Mouse (Mus musculus): ENCODE data around the gene Celf2.
"Not testable (repeated sequence)": the region's sequence is repeated elsewhere in the genome, so short reads cannot be mapped to it uniquely, and the experiment has no call there.

Celf2 gene

DNA sequence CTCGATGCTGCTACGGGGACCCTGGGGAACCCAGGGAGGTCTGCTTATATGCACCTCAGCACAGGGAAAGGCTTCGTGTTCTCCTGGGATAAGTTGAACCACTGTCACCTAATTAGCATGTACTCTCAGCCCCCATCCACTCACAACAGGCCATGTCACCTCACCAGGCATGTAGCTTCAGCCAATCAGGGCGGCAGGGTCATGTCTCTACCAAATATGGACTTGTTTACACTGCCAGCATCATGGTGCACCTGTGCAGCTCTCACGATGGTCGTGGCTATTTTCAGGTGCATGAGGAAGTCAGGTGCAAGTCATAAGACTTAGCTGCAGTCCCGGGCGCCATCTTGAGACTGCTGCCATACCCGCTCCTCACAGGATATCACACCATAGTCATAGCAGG lies at the start of gene Celf2:
Celf2 (minus strand) TSS at position 101 of the 400 bp plus-strand sequence.
- not testable (repeated sequence) for DNase-seq (ENCODE audit: low spot score)

DNA sequence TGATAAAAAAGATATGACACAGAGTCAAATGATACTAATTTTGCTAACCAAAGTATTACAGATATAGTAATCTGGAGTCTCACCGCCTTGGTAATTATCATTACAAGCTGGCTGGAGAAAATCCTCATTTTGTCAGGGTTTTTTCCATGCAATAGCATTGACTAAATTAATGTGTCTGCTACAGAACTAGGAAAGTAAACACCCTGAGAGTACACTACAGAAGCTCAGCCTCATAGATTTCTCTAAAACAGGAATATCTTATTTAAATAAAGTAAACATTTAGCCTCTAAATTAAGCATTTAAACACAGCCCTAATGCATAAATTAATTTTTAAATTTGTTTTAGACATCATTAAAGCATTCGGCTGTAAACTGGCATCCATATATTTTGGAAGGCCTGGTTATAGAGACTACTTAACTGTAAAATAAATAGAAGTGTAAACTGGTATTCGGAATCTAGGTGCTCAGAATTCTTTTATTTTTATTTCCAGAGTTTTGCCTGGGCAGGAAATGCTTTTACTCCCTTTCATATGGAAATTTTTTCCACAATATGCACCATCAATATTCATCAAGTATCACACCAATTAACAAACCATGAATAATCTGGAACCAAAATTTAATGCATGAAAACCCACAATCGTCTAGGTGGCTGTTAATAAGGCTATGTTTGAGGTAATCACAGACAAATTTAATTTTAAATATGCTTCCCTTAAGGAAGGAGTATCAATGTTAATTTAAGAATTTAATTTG lies 46.0 kb upstream of the Celf2 start:
- DNase-seq (ENCODE audit: low spot score), result no peak

DNA sequence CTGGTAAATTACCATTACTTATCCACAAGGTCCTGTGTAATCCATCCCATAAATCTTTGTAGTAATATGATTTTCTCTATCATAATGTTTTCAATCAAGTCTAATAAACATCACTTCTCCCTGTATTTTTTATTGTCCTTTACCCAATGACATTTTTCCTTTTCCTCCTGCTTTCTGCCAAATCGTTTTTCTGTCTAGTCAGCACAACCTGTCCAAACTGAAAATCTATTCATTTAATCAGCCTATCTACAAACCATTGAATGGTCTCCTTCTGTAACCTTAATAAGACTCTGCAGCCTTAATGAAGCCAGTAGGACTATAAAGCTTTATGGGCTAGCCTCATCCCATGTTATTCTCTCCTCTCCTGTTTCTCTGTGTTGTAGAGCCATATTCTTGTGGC lies 45.2 kb upstream of the Celf2 start:
- no peak for DNase-seq (ENCODE audit: low spot score)

DNA sequence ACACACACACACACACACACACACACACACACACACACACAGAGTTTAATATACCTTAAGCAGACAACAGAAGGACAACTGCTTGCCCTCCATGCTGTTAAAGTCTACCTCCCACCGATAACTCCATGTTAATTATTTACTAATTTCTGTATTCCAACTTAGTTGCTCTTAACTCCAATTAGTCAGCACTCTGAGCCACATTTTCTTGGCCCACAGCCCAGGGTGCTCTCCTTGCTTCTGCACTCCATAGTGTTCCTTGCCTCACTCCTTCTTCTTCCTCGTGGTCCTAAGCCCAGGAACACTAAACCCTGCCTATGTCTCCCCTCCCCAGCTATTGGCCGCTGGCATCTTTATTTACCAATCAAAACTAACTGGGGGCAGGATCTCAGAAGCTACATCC lies 43.5 kb upstream of the Celf2 start:
- no peak for DNase-seq (ENCODE audit: low spot score)

DNA sequence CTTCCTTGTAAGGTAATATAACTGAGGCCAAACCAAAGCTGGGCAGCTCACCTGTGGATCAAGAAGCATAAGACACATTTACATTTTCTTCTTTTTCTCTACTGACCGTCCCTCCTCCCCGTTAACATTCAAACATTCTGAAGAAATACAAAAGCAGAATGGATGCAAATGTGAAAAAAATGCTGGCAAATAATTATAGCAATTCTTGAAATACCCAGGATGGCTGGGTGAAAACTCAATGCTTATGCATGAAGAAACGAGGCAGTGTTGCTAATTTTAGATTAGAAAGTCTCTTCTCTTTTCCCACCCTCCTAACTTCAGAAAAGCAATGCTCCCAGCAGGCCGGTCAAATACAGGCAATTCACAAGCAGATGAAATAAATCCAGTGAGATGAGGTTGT lies 39.5 kb upstream of the Celf2 start:
- no peak for DNase-seq (ENCODE audit: low spot score)

DNA sequence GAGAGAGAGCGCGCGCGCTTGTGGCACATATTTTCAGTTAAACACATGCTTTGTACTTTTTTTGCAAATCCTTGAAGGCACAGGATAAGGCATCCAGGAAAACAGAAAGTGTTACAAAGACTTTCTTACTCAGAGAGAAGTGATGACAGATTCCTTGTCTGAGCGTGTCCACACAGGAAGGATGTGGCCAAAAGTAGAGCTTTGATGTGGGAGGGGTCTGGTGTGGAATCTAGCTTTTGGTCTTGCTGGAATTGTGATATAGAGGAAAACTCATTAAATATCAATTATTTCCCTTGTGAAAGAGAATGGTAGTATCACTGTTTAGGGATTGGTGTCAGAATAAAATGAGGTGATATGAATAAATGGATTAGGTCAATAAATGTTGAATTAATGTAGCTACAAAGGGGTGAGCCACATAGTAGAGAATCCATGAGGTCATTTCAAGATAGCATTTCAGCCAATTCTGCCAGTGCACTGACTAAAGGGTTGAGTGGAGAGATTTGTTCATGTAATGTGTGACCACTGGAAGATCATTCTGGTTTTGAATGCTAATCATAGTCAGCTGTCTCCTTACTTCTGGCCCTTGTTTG lies 25.3 kb upstream of the Celf2 start:
- DNase-seq (ENCODE audit: low spot score), result no peak

DNA sequence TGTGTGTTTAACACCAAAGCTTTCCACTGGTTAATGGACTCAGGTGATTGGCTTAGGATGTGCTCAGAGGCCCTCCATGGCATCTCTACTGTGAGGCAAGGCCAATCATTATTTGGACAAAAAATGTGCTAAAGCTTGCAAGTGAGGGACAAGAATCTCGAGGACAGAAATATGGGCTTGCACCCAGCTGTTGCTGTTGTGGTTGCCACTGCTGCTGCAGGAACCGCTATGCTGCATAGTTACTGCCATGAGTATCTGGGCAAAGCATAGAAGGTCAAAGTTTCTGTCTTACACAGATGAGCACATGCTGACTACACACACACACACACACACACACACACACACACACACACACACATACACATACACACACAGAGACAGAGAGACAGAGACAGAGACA lies 24.8 kb upstream of the Celf2 start:
- no peak for DNase-seq (ENCODE audit: low spot score)

DNA sequence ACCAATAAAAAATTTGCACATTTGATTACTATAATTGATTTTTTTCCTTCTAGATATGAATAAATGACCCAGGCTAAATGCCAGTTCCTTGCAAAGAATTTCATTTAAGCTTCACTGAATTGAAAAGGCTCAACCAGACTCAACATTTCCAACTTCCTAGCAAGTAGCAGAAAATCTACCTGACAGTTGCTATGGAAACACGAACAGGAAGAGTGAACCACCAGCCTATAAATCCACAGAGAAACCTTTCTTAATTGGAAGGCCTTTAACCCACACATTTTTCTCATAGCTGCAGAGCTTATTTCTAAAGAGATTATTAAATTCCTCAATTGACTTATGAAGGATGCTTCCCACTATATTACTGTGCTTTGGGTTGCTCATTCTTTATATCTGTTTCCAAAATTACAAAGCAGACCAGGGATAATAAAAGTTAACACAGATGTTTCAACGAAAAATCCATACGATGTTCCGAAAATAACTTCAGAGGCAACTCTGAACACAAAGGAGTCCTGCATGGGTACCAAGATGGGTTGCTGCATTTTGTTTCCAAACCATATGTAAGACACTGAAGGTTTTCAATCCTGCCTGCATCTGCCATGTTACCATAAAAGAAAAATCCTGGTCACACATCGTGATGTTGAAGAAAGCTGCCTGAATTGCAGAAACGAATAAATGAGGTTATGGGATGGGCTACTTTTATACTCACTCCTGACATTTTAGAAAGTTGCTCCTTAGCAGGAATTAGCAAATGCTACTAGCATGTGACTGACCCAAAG lies 22.0 kb upstream of the Celf2 start:
- no peak for DNase-seq (ENCODE audit: low spot score)

DNA sequence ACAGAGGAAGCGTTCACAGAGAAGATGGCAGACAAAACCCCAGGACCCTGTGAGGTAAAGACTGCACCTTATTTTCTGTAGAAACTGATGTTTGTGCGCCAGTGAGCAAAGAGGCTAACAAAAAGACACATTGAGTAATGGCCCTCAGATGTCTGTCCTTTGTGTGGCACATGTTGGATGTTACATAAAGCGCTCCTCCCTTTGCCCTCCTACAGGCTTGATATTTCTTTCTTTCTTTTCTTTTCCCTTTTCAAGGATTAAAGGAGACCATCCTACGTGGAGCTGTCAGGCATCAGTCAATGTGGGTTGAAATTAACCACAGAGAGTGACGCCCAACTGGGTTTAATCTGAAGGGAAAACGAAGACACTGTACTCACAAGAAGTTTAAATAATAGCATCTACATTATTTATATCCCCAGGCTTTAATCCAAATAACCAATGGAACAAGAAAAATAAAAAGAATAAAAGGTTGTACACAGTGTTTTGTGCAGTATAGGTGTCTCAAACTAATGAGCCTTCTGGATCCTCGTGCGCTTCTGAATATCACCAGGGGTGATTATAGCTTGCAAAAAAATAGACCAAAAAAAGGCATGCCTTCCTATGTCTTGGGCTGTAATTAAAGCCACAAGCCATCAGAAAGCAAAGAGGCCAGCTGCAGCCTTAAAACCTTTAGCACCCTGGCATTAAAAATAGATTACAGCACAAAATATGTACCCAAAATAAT lies 21.3 kb upstream of the Celf2 start:
- no peak for DNase-seq (ENCODE audit: low spot score)

DNA sequence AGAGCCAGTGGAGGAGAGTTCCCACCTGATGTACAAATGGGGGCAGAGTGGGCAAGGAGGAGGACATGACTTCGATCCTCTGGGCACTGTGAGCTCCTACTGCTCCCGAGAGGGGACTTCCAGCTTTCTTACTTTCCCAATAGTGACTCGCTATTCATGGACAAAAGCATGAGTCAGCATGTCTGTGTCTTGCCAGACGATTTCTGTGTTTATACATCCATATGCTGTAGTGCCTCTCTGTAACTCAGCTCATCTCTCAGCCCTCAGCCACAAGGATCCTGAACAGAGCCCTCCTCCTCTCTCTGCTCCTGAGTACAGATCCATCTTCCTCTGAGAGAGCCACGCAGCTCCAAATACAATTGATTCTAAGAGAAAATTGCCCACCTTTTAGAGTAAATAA lies 20.3 kb upstream of the Celf2 start:
- DNase-seq (ENCODE audit: low spot score), result no peak

DNA sequence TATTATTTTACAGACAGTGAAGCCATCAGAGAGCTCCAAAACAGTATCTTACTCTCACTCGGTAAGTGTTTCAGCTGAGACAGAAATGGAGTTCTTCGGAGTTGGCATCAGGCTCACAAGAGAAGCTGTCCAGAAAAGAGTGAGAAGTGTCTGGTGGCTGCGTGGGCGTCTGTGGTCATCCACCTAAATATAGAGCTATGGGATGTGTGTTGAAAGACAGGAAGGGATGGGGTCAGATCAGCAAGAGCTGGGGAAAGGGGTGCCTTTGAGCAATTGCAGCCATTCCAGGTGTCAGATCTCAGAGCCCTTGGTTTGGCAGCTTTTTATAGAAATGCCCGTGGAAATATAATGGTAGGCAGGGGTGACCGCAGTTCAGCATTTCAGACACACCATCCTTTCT lies 17.3 kb upstream of the Celf2 start:
- DNase-seq (ENCODE audit: low spot score), result no peak

DNA sequence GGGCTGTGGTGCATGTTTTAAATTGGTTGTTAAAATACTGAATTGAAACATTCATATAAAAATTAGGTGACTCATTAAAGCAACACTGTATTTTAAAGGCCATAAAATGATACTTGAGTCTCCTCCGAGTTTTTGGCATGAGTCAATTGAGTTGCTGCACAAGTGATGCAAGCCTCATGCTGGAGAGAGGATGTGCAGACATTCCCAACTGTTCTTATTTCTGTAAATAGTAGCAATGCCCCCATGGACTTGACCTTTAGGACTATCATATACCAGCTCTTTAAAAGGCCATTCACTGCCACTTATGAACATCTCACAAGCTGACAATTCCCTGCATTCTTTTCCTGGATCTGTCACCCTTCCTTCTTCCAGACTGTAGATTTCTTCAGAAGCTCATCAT lies 10.1 kb upstream of the Celf2 start:
- DNase-seq (ENCODE audit: low spot score), result no peak

DNA sequence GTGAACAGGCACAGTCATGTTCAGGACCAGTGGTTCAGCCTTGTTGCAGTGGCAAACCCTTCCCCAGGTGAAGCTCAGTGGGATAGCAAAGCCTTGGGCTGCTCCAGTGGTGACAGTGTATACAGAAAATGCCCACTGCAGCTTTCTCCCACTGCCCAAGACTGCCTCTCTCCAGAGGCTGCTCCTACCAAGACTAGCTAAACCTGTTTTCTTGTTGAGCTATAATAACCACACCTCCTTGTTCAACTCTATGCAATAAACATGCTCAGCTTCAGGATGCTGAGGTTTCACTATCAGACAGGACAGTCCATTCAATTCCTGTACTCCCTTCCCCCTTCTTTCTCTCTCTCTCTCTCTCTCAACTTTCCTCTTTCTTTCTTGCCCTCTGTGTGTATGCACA lies 15.9 kb downstream of the Celf2 start:
- no peak for DNase-seq (ENCODE audit: low spot score)

DNA sequence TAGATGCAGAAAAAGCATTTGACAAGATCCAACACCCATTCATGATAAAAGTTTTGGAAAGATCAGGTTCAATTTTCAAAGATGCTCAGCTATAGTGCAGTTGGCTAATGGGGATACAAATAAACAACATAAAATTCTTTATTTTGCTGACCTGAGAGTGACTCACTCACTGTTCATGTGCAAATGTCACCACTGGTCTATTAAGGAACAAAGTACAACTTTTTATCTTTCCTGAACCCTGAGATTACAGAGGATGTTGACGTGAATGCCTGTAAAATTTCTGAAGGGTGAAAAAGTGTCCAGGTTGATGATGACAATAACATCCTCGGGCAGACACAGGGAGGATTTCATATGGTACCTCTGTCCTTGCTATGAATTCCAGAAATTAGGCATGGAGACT lies 24.4 kb downstream of the Celf2 start:
- DNase-seq (ENCODE audit: low spot score), result no peak

DNA sequence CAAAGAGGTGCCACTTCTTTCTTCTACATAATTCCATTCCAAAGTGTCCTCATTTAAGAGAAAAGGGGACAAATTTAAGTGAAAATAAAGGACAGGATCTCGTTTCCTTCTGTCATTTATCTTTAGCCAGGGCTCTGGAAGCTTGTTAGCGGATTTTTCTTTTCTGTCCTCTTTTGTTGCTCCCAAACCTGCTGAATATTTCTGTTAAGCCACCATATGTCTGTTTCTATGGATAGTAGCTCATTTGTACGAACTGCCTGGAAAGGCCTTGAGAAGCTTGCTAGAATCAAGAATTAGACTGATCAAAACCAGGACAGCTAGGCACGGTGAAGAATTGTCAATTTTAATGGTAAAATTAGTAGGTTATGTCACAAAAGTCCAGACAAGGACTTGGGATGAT lies 27.3 kb downstream of the Celf2 start:
- DNase-seq (ENCODE audit: low spot score), result no peak

DNA sequence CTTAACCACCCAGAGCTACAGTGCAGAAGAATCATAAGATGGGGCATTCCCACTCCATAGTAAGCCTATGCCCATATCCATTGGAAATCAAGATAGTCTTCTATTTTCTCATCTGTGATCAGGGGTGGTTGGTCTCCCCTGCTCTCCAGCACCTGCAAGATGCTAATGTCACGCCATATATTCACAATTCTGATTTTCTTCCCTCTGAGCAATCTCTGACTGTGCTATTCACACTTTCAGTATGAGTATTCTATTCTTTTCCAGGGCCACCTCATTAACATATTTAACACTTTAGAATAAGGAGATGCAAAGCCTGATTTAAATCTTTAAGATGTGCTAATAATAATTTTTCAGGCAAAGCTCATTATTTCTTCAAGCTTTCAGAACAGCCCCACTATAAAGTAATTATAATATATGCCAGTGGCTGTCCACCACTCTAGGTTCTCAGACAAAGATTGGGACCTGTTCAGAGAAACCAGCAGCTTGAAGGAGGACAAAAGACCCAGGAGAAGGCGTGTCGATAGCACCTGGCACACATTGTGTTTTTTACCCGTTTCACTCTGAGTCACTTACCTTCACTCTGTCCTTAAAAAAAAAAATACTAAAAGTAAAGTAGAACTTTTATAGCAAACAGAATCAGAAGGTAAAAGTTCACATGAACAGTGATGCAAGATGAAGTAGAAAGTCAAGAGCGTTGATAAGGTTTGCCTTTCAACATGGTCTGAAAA lies 48.9 kb downstream of the Celf2 start:
- DNase-seq (ENCODE audit: low spot score), result no peak

DNA sequence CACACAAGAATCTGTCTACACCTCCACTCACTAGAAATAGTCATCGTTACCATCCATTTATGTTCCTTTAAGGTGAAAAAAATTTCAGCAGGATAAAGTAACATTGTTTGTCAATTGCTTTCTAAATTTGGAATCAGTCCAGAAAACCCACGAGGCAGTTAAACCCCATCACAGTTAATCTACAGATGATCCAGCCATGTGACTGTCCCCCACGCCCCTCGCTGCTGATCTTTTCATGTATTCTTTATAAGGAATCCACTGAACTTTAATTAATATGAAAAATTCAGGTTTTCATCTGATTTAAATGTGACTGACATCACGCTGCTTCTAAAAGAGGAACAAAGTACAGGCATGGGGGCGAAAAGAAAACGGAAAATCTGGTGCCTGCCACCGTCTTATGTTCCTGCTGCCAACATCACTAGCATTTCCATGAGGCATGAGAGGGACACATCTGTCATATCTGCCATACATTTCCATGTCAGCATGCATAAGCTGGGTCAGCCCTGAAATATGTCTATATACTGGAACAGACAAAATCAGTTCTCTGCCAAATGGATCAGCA lies 70.6 kb downstream of the Celf2 start:
- DNase-seq (ENCODE audit: low spot score), result no peak

DNA sequence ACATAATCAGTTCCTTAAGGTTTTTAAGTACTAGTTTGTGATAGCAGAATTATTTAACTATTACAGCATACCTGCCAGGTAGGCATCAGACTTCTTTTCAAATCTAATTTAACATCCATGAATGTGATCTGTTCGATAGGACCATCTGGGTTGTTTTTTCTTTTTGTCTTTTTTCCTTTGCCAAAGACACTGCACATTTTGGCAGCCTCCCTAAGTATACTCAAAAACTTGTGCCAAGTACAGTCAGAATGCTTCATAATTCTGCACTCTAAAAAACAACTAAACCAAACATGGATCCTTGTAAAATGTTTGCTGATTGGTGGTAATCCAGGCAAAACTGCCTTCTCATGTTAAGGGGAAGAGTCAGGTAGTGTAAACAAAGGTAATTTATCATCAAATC lies 82.9 kb downstream of the Celf2 start:
- no peak for DNase-seq (ENCODE audit: low spot score)

DNA sequence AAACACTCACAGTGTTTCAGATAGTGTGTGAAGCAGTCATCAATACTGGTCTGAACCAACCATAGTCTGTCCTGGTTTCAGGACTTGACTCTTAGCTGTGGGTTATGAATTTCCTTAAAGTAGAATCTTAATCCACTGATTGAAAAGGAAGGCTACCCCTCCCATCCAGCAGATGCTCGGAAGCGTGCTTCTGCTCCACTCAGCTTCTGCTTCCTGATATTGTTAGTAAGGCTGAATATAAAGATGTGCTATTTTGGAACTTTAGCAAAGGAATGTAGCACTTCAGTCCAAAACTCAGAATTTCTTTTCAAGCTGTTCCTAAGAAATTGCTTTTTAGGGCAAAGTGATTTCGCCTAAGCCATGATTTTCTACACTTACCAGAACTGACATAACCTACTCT lies 108.8 kb downstream of the Celf2 start:
- DNase-seq (ENCODE audit: low spot score), result no peak

DNA sequence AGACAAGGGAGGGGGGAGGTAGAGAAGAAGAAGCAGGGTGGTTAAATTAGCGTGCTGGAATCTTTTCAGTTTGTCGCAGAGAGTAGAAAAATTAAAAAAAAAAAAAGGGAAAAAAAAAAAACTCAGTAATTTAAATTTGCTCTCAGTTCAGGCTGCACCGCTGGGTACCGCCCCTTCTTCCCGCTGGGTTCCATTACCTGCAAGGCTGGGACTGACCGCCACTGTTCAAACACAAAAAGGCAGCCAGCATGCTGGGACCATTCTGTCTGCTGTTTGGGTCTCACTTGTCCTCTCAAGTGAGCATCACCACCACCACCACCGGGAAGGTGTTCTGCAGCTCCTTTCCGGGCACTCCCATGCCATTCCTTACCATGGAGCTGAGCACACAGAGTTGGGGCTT lies 113.4 kb downstream of the Celf2 start:
- no peak for DNase-seq (ENCODE audit: low spot score)

DNA sequence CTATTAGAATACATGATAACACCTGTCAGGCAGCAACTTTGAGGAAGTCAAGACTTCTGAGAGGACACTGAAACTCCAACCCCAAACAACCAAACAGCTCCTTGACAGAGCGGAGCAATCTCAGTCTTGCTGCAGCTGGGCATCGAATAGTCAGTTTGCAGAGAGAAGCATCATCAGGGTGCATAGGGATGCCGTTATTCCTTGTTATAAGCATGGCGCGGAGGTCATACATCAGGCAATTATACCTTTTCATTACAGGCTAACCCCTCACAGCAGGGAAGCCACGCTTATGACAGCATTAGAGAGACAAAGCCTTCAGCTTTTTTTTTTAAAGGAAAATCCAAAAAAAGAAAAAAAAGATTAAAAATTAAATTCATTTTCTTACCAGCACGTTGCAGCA lies 113.9 kb downstream of the Celf2 start:
- no peak for DNase-seq (ENCODE audit: low spot score)

DNA sequence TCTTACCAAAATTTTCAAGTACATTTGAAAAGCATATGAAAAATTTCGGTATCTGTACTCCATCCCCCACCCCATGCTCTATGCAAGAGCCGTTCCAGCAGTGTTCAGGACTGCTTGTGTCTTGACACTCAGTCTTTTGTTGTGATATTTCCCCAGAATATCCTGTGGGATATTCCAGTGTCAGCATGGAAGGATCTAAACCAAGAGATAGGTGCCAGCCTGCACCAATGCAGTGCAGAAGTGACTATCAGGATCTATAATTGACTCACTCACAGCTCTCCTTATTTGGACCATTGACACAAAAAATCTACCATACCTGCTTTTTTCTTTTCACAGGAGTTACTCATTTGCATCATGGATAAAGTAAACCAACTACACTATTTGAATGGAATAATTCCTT lies 116.9 kb downstream of the Celf2 start:
- DNase-seq (ENCODE audit: low spot score), result no peak

All from ovary, adult 18-20 months (tissue).